Mouse (Mus musculus) midbrain, postnatal 0 days (tissue): ENCODE measurements around the gene Nsun2. TPM values are rescaled to one million over a fixed set of nuclear protein-coding genes. Genes with fewer than 3 reads are reported as not detected.

Experiments used
- ATAC-seq: fragments of 200-750 bp; cut with Nextera tagmentation; 2 replicates; pipeline ENCODE4 v1.8.0; 2017; ENCODE audit warnings: moderate number of reproducible peaks, mild to moderate bottlenecking, moderate TSS enrichment, moderate library complexity; ENCODE audit not compliant: low FRiP score
- DNase-seq: peaks from one replicate; pipeline ENCODE4 v3.0.0-alpha.2; 2015; ENCODE audit warnings: low spot score
- H3K27ac ChIP-seq: fragments of 300-500 bp; sonication (generic); 2 replicates; pipeline ENCODE4 v1.5.1; 2014; ENCODE audit warnings: low read depth, mild to moderate bottlenecking, low read length, mixed read lengths
- H3K27me3 ChIP-seq: fragments of 300-500 bp; sonication (generic); 2 replicates; pipeline ENCODE4 v1.6.1; 2014; ENCODE audit warnings: low read length, control low read depth, mixed read lengths; ENCODE audit not compliant: insufficient read depth
- H3K36me3 ChIP-seq: fragments of 300-500 bp; sonication (generic); 2 replicates; pipeline ENCODE4 v1.6.1; 2014; ENCODE audit warnings: low read length, control low read depth, mixed read lengths; ENCODE audit not compliant: insufficient read depth
- H3K4me1 ChIP-seq: fragments of 300-500 bp; sonication (generic); 2 replicates; pipeline ENCODE4 v1.6.1; 2014; ENCODE audit warnings: mild to moderate bottlenecking, control low read depth, antibody characterized with exemption, low read length, mixed read lengths; ENCODE audit not compliant: insufficient read depth
- H3K4me2 ChIP-seq: fragments of 300-500 bp; sonication (generic); 2 replicates; pipeline ENCODE4 v1.6.1; 2014; ENCODE audit warnings: low read depth, mild to moderate bottlenecking, low read length, mixed read lengths; ENCODE audit not compliant: poor library complexity, severe bottlenecking
- H3K4me3 ChIP-seq: fragments of 300-500 bp; sonication (generic); 2 replicates; pipeline ENCODE4 v1.5.1; 2014; ENCODE audit warnings: low read depth, mild to moderate bottlenecking, low read length, moderate library complexity
- H3K9ac ChIP-seq: fragments of 300-500 bp; sonication (generic); replicated peaks from 2 replicates; pipeline ENCODE4 v1.6.1; 2014; ENCODE audit warnings: mild to moderate bottlenecking, low read length, moderate library complexity, mixed read lengths; ENCODE audit not compliant: poor library complexity, severe bottlenecking
- H3K9me3 ChIP-seq: fragments of 300-500 bp; sonication (generic); 2 replicates; pipeline ENCODE4 v1.6.1; 2016; ENCODE audit warnings: low read length, control low read depth
- CTCF ChIP-seq: IDR thresholded peaks from 2 replicates; pipeline ENCODE4 v1.5.1; 2016; ENCODE audit warnings: antibody characterized with exemption, mild to moderate bottlenecking
- WGBS: fragments of 180-500 bp; shearing (Covaris S2); extraction: QIAGEN DNeasy Blood & Tissue Kit; methylation state at CpG from one replicate; pipeline ENCODE4 v1.1.7; 2014; 5-methylcytosine and 5-hydroxymethylcytosine counted together
- polyA plus RNA-seq: library from polyadenylated mRNA; unstranded; fragments of >200 nt; fragmentation: Nextera tagmentation; extraction: Ambion mirVana; gene quantifications from 2 replicates; pipeline ENCODE4 v1.2.1, GENCODE M21; 2015
- total RNA-seq: library from RNA; depleted of rRNA; stranded (reverse); fragments of >200 nt; gene quantifications from 2 replicates; pipeline ENCODE4 v1.2.3, GENCODE M21; 2014

Gene Nsun2
- total and polyA plus RNA-seq, 2 experiments from 2014 or later = 60.2 to 60.3 TPM

- Histone ChIP-seq H3K4me1 (no peaks in the 10 kb centered on the region), H3K27me3 (no peaks in the 10 kb centered on the region), H3K4me3 (no peak overlapping the region), H3K9ac (no peak overlapping the region), H3K4me2 (no peak overlapping the region), H3K9me3 (no peaks in the 10 kb centered on the region), H3K27ac (no peak overlapping the region), H3K36me3 (peaks cover 51% of the 10 kb centered on the region)
- WGBS = 92% methylated on average over 6 of the region's 6 CpGs
- ATAC-seq (no peak), DNase-seq (no peak)
- no peak for TF ChIP-seq CTCF
These were observed 83.2 kb downstream of the Nsun2 start for GRCm38 (mm10) chr13:69616716-69617115.

- H3K9ac ChIP-seq = no peak overlapping the region
- H3K27me3 ChIP-seq = no peaks in the 10 kb centered on the region
- WGBS = 86% methylated on average over 5 of the region's 5 CpGs
- H3K36me3 ChIP-seq = peaks cover 56% of the 10 kb centered on the region
- no peak overlapping the region for H3K4me2 ChIP-seq
- TF ChIP-seq CTCF = no peak
- DNase-seq (no peak), ATAC-seq (no peak)
- H3K9me3 ChIP-seq = no peaks in the 10 kb centered on the region
- H3K4me3 ChIP-seq = no peak overlapping the region
- no peak overlapping the region for H3K27ac ChIP-seq
- no peaks in the 10 kb centered on the region for H3K4me1 ChIP-seq
These were observed 90.3 kb downstream of the Nsun2 start for GRCm38 (mm10) chr13:69623843-69624242.

- no peak overlapping the region for H3K9ac ChIP-seq
- H3K27ac ChIP-seq = no peak overlapping the region
- no peak for TF ChIP-seq CTCF
- no peak for ATAC-seq
- no peak overlapping the region for H3K4me3 ChIP-seq
- H3K36me3 ChIP-seq = peaks cover 60% of the 10 kb centered on the region
- H3K27me3 ChIP-seq = no peaks in the 10 kb centered on the region
- H3K9me3 ChIP-seq = no peaks in the 10 kb centered on the region
- H3K4me1 ChIP-seq = no peaks in the 10 kb centered on the region
- WGBS = 94% methylated on average over 3 of the region's 3 CpGs
- H3K4me2 ChIP-seq = no peak overlapping the region
- no peak for DNase-seq
These were observed 91.0 kb downstream of the Nsun2 start for GRCm38 (mm10) chr13:69624510-69624909.

- H3K4me1 ChIP-seq = no peaks in the 10 kb centered on the region
- H3K4me2 ChIP-seq = no peak overlapping the region
- H3K27ac ChIP-seq = no peak overlapping the region
- no peak for TF ChIP-seq CTCF
- WGBS = 98% methylated on average over 3 of the region's 3 CpGs
- no peak overlapping the region for H3K4me3 ChIP-seq
- ATAC-seq (no peak), DNase-seq (no peak)
- H3K9ac ChIP-seq = no peak overlapping the region
- no peaks in the 10 kb centered on the region for H3K27me3 ChIP-seq
- H3K9me3 ChIP-seq = no peaks in the 10 kb centered on the region
- H3K36me3 ChIP-seq = peaks cover 78% of the 10 kb centered on the region
These were observed 94.4 kb downstream of the Nsun2 start for GRCm38 (mm10) chr13:69627941-69628340.

GRCm38 (mm10) chr13:69630576-69630975 is 97.0 kb downstream of the Nsun2 start:
- Histone ChIP-seq H3K9ac (no peak overlapping the region), H3K4me2 (no peak overlapping the region), H3K27me3 (no peaks in the 10 kb centered on the region), H3K4me1 (no peaks in the 10 kb centered on the region), H3K4me3 (no peak overlapping the region), H3K36me3 (peaks cover 89% of the 10 kb centered on the region), H3K27ac (no peak overlapping the region), H3K9me3 (no peaks in the 10 kb centered on the region)
- ATAC-seq = no peak
- TF ChIP-seq CTCF = no peak
- 84% methylated on average over 8 of the region's 8 CpGs for WGBS
- no peak for DNase-seq

GRCm38 (mm10) chr13:69631111-69631510 is 97.6 kb downstream of the Nsun2 start:
- Histone ChIP-seq H3K4me1 (no peaks in the 10 kb centered on the region), H3K9ac (no peak overlapping the region), H3K4me2 (no peak overlapping the region), H3K36me3 (peaks cover 93% of the 10 kb centered on the region), H3K27me3 (no peaks in the 10 kb centered on the region), H3K9me3 (no peaks in the 10 kb centered on the region), H3K4me3 (no peak overlapping the region), H3K27ac (no peak overlapping the region)
- ATAC-seq = no peak
- DNase-seq = no peak
- over 99% methylated on average over 3 of the region's 3 CpGs for WGBS
- TF ChIP-seq CTCF = no peak

- Histone ChIP-seq H3K4me3 (no peak overlapping the region), H3K36me3 (peaks cover 93% of the 10 kb centered on the region), H3K9me3 (no peaks in the 10 kb centered on the region), H3K27me3 (no peaks in the 10 kb centered on the region), H3K9ac (no peak overlapping the region), H3K4me2 (no peak overlapping the region), H3K4me1 (no peaks in the 10 kb centered on the region), H3K27ac (no peak overlapping the region)
- ATAC-seq (no peak), DNase-seq (no peak)
- TF ChIP-seq CTCF = no peak
- WGBS = 89% methylated on average over 4 of the region's 4 CpGs
These were observed 98.1 kb downstream of the Nsun2 start for GRCm38 (mm10) chr13:69631659-69632058.
